Mouse (Mus musculus): Measurements from ENCODE around the gene 4933430I17Rik. TPM values are rescaled to one million over a fixed set of nuclear protein-coding genes. Genes with fewer than 3 reads are reported as not detected.

Gene 4933430I17Rik
- polyA plus RNA-seq, 1 experiment, result 1.3 TPM

DNA sequence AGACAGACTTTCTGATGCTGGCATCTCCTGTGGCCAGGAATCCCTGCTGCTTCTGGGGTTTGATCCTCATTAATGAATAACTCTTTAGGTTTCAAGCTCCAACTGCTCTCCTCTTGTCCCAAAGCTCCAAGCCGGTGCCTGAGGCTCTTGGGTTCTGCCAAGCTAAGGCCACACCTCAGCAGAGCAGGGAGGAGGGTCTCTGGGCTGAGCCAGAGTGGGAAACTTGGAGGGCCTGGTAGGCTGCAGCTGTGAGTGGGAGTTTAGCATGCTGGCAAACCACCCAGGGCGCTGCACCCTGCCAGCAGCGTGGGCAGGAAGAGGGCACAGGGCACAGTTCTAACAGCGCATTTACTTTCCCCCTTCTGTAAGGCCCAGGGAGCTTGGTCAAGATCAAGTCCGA is 16.3 kb upstream of the 4933430I17Rik start:
- TF ChIP-seq POLR2A (IDR thresholded peaks at IDR 0.05; ENCODE audit: insufficient read depth, low read length), result no peak
- TF ChIP-seq CTCF (IDR thresholded peaks at IDR 0.05; ENCODE audit: low read depth, low read length), result no peak
- TF ChIP-seq EP300 (IDR thresholded peaks at IDR 0.05; ENCODE audit: insufficient read depth, low read depth, low read length), result no peak
- Histone ChIP-seq H3K27ac (ENCODE audit: insufficient read depth, low read length) (no peak overlapping the region), H3K4me1 (ENCODE audit: control insufficient read depth, insufficient read depth, low read length) (no peaks in the 10 kb centered on the region), H3K4me3 (ENCODE audit: low read depth, low read length) (no peak overlapping the region), H3K9me3 (replicated peaks; ENCODE audit: control insufficient read depth, insufficient read depth, low read length, poor library complexity, severe bottlenecking) (no peaks in the 10 kb centered on the region), H3K27me3 (ENCODE audit: control insufficient read depth, insufficient read depth, low read length, poor library complexity, severe bottlenecking) (no peaks in the 10 kb centered on the region), H3K36me3 (ENCODE audit: control insufficient read depth, insufficient read depth, low read length, poor library complexity, severe bottlenecking) (peaks cover 6% of the 10 kb centered on the region), H3K9ac (ENCODE audit: low read depth, poor library complexity, severe bottlenecking) (no peak overlapping the region)

- TF ChIP-seq EP300 (IDR thresholded peaks at IDR 0.05; ENCODE audit: insufficient read depth, low read depth, low read length) (no peak), POLR2A (IDR thresholded peaks at IDR 0.05; ENCODE audit: insufficient read depth, low read length) (no peak), CTCF (IDR thresholded peaks at IDR 0.05; ENCODE audit: low read depth, low read length) (no peak)
- Histone ChIP-seq H3K9ac (ENCODE audit: low read depth, poor library complexity, severe bottlenecking) (no peak overlapping the region), H3K27ac (ENCODE audit: insufficient read depth, low read length) (no peak overlapping the region), H3K9me3 (replicated peaks; ENCODE audit: control insufficient read depth, insufficient read depth, low read length, poor library complexity, severe bottlenecking) (no peaks in the 10 kb centered on the region), H3K27me3 (ENCODE audit: control insufficient read depth, insufficient read depth, low read length, poor library complexity, severe bottlenecking) (no peaks in the 10 kb centered on the region), H3K4me1 (ENCODE audit: control insufficient read depth, insufficient read depth, low read length) (no peaks in the 10 kb centered on the region), H3K4me3 (ENCODE audit: low read depth, low read length) (no peak overlapping the region), H3K36me3 (ENCODE audit: control insufficient read depth, insufficient read depth, low read length, poor library complexity, severe bottlenecking) (peaks cover 6% of the 10 kb centered on the region)
These were observed 15.2 kb upstream of the 4933430I17Rik start for GRCm38 (mm10) chr4:62509946-62510345.

DNA sequence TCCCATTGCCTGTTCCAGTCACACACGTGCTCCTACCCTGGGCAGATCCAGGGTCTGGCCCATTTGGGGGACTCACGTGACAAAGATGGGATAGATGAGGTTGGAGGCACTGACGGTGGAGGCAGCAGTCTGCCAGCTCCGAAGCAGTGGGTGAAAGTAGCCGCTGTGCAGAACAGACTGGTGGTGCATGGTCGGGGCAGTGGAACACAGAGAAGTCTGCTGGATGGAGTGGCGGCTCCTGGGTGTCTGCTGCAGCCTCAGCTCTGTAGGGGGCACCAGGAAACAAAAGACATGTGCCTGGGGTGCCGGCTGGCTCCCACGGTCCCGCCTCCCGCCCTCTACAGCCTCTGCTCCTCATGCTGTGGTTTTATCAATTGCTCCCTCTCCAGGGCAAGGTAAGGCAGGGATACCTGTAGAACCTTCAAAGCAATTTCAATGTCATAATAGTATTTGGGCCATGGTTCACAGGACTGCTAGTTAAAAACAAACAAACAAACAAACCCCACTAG is 11.1 kb upstream of the 4933430I17Rik start:
- Histone ChIP-seq H3K9ac (ENCODE audit: low read depth, poor library complexity, severe bottlenecking) (no peak overlapping the region), H3K27me3 (ENCODE audit: control insufficient read depth, insufficient read depth, low read length, poor library complexity, severe bottlenecking) (no peaks in the 10 kb centered on the region), H3K9me3 (replicated peaks; ENCODE audit: control insufficient read depth, insufficient read depth, low read length, poor library complexity, severe bottlenecking) (no peaks in the 10 kb centered on the region), H3K27ac (ENCODE audit: insufficient read depth, low read length) (no peak overlapping the region), H3K4me1 (ENCODE audit: control insufficient read depth, insufficient read depth, low read length) (no peaks in the 10 kb centered on the region), H3K36me3 (ENCODE audit: control insufficient read depth, insufficient read depth, low read length, poor library complexity, severe bottlenecking) (peaks cover 6% of the 10 kb centered on the region), H3K4me3 (ENCODE audit: low read depth, low read length) (no peak overlapping the region)
- TF ChIP-seq CTCF (IDR thresholded peaks at IDR 0.05; ENCODE audit: low read depth, low read length) (no peak), EP300 (IDR thresholded peaks at IDR 0.05; ENCODE audit: insufficient read depth, low read depth, low read length) (no peak), POLR2A (IDR thresholded peaks at IDR 0.05; ENCODE audit: insufficient read depth, low read length) (no peak)

DNA sequence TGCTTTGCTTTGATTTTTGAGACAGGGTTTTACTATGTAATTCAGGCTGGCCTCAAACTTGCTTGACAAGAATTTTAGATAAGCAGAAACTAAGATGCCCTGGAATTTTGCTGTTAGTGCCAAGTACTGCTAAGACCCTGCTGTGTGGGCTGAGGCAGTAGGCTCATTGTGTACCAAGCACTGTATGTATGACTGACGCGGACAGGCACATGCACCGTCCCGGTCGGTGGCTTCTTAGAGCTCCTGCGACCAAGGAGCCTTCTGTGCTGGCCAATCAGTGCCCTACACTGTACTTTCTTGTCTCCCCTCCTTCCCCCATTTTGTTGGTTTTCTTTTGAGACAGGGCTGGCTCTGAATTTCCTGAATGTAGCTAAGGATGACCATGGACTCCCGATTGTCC is 10.2 kb upstream of the 4933430I17Rik start:
- H3K36me3 ChIP-seq (ENCODE audit: control insufficient read depth, insufficient read depth, low read length, poor library complexity, severe bottlenecking), result peaks cover 6% of the 10 kb centered on the region
- TF ChIP-seq POLR2A (IDR thresholded peaks at IDR 0.05; ENCODE audit: insufficient read depth, low read length) (no peak), EP300 (IDR thresholded peaks at IDR 0.05; ENCODE audit: insufficient read depth, low read depth, low read length) (no peak), CTCF (IDR thresholded peaks at IDR 0.05; ENCODE audit: low read depth, low read length) (no peak)
- no peaks in the 10 kb centered on the region for H3K9me3 ChIP-seq (replicated peaks; ENCODE audit: control insufficient read depth, insufficient read depth, low read length, poor library complexity, severe bottlenecking)
- H3K27me3 ChIP-seq (ENCODE audit: control insufficient read depth, insufficient read depth, low read length, poor library complexity, severe bottlenecking), result no peaks in the 10 kb centered on the region
- no peak overlapping the region for H3K4me3 ChIP-seq (ENCODE audit: low read depth, low read length)
- H3K27ac ChIP-seq (ENCODE audit: insufficient read depth, low read length), result no peak overlapping the region
- H3K4me1 ChIP-seq (ENCODE audit: control insufficient read depth, insufficient read depth, low read length), result no peaks in the 10 kb centered on the region
- H3K9ac ChIP-seq (ENCODE audit: low read depth, poor library complexity, severe bottlenecking), result no peak overlapping the region

GRCm38 (mm10) chr4:62515490-62515889 is 9.7 kb upstream of the 4933430I17Rik start:
- Histone ChIP-seq H3K27ac (ENCODE audit: insufficient read depth, low read length) (no peak overlapping the region), H3K9me3 (replicated peaks; ENCODE audit: control insufficient read depth, insufficient read depth, low read length, poor library complexity, severe bottlenecking) (no peaks in the 10 kb centered on the region), H3K9ac (ENCODE audit: low read depth, poor library complexity, severe bottlenecking) (no peak overlapping the region), H3K36me3 (ENCODE audit: control insufficient read depth, insufficient read depth, low read length, poor library complexity, severe bottlenecking) (peaks cover 4% of the 10 kb centered on the region), H3K4me3 (ENCODE audit: low read depth, low read length) (no peak overlapping the region), H3K27me3 (ENCODE audit: control insufficient read depth, insufficient read depth, low read length, poor library complexity, severe bottlenecking) (no peaks in the 10 kb centered on the region), H3K4me1 (ENCODE audit: control insufficient read depth, insufficient read depth, low read length) (no peaks in the 10 kb centered on the region)
- no peak for TF ChIP-seq POLR2A (IDR thresholded peaks at IDR 0.05; ENCODE audit: insufficient read depth, low read length)
- no peak for TF ChIP-seq EP300 (IDR thresholded peaks at IDR 0.05; ENCODE audit: insufficient read depth, low read depth, low read length)
- no peak for TF ChIP-seq CTCF (IDR thresholded peaks at IDR 0.05; ENCODE audit: low read depth, low read length)

DNA sequence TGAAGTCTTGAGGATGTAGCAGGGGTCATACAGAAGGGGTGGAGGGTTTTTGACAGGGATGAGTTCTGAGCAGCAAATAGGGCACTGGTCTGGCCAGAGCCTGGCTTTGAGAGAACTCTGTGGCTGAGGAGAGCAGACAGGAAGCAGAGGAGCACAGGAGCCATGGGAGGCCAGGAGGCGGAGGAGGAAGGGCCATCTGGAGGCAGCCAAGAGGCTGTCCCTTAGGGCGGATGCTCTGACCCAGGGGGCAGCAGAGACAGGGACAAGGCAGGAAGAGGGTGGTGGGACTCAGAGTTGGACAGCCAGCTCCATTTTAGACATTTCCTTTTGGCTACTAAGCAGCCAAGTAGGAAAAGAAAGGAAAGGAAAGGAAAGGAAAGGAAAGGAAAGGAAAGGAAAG is 9.1 kb upstream of the 4933430I17Rik start:
- Histone ChIP-seq H3K9ac (ENCODE audit: low read depth, poor library complexity, severe bottlenecking) (no peak overlapping the region), H3K4me3 (ENCODE audit: low read depth, low read length) (no peak overlapping the region), H3K9me3 (replicated peaks; ENCODE audit: control insufficient read depth, insufficient read depth, low read length, poor library complexity, severe bottlenecking) (no peaks in the 10 kb centered on the region), H3K36me3 (ENCODE audit: control insufficient read depth, insufficient read depth, low read length, poor library complexity, severe bottlenecking) (peaks cover 2% of the 10 kb centered on the region; the same call in 1 of the 2 replicates), H3K27me3 (ENCODE audit: control insufficient read depth, insufficient read depth, low read length, poor library complexity, severe bottlenecking) (no peaks in the 10 kb centered on the region), H3K4me1 (ENCODE audit: control insufficient read depth, insufficient read depth, low read length) (no peaks in the 10 kb centered on the region), H3K27ac (ENCODE audit: insufficient read depth, low read length) (no peak overlapping the region)
- no peak for TF ChIP-seq CTCF (IDR thresholded peaks at IDR 0.05; ENCODE audit: low read depth, low read length)
- no peak for TF ChIP-seq EP300 (IDR thresholded peaks at IDR 0.05; ENCODE audit: insufficient read depth, low read depth, low read length)
- no peak for TF ChIP-seq POLR2A (IDR thresholded peaks at IDR 0.05; ENCODE audit: insufficient read depth, low read length)
